Mouse (Mus musculus) gastrocnemius, postnatal 14 days (tissue): ENCODE measurements around the gene Gm49373. TPM values are rescaled to one million over a fixed set of nuclear protein-coding genes. Genes with fewer than 3 reads are reported as not detected.

Source experiments
- DNase-seq: peaks from one replicate; pipeline ENCODE4 v3.0.0; 2021; ENCODE audit warnings: mixed read lengths
- intact Hi-C: fragments of 180-260 bp; cut with DNase I; formaldehyde crosslinking; loops from one replicate; pipeline ENCODE4 v1.15.1; 2025; ENCODE audit warnings: low total_unique reads
- total RNA-seq, 2 experiments: library from RNA; stranded (reverse); gene quantifications; 2 replicates each; pipeline ENCODE4 v1.2.3; 2021

The Gm49373 gene
- total RNA-seq, 2 experiments from 2014 or later: 0.13 TPM; not detected in 1

DNA sequence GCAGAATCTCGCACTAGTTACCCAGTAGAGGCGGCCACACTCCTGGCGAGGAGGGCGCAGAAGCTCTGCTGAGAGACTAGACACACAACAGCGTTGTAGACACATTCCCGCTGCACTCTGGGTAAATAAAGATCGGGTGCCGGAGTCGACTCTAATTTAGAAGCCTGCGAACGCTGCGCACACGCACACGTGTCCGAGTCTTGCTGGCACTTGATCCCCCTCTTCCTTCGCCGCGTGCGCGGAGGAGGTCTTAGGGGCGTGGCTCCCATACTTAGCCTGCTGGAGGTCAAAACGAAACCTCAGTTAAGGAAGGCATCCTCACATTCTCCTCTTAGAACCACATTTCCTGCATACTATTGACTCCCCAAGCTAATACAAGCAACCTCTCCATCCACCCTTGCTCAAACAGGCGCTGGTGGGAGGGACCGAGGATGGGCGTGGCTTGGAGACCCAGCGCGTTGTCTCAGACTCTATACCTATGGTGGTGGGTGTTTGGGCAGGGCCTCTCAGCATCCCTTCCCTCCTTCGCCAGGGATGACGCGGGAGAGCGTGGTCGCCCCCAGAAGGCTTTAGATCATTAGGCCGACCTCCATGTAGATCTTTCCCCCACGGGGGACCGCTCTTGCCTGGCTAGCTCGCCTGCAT is 41.5 kb downstream of the Gm49373 start:
- intact Hi-C loops: loop anchor here (5.0 kb wide), 1 partner anchor 106 kb away; no protein-coding TSS in a partner anchor
- DNase-seq: peak; percentile 75

DNA sequence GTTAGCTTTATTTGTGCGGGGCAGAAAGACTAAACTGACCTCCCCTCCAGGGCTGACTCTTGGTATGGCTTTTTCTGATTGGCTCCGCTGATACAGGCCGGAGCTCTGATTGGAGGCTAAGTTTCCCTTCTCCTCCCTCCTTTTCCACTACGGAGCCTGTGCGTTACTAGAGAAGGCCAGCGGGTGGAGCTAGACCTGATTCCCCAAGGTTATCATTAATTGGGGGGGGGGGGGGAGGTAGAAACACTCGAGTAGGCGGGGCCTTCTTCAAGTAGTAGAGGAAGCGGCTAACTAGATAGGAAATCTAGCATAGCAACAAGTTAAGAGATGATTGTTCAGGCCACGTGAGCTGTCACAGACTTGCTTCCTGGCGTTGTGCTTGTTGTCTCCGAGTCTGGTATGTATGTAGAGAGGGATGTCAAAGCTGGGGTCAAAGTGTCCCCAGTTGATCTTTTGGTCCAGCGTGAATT is 42.1 kb downstream of the Gm49373 start:
- peak; percentile 87 for DNase-seq
- intact Hi-C loops: loop anchor here (5.0 kb wide), 1 partner anchor 106 kb away; no protein-coding TSS in a partner anchor

DNA sequence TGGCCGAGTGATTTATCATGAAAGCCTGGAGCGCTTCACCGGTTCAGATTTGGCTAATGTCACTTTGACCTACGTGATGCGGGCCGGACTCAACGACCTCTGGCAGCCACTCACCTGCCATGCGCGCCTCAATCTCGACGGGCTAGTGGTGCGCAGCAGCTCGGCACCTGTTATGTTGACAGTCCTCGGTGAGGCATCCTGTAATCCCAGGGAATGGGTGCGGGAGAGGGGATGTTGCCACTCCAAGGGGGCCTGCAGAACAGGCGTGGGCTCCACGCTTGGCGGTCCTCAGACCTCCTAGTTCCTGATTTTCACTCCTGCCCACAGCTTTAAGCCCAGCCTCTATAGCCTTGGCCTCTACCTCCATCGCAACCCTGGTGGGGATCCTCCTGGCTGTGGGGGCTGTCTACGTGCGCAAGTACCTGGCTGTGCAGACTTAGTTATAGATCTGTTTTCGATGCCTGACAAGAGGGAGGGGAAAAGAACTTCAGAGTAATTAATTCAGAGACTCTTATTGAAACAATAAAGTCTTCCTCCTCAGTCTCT is 42.8 kb downstream of the Gm49373 start:
- intact Hi-C loops: loop anchor here (5.0 kb wide), 1 partner anchor 107 kb away; no protein-coding TSS in a partner anchor
- peak; percentile 11 for DNase-seq

DNA sequence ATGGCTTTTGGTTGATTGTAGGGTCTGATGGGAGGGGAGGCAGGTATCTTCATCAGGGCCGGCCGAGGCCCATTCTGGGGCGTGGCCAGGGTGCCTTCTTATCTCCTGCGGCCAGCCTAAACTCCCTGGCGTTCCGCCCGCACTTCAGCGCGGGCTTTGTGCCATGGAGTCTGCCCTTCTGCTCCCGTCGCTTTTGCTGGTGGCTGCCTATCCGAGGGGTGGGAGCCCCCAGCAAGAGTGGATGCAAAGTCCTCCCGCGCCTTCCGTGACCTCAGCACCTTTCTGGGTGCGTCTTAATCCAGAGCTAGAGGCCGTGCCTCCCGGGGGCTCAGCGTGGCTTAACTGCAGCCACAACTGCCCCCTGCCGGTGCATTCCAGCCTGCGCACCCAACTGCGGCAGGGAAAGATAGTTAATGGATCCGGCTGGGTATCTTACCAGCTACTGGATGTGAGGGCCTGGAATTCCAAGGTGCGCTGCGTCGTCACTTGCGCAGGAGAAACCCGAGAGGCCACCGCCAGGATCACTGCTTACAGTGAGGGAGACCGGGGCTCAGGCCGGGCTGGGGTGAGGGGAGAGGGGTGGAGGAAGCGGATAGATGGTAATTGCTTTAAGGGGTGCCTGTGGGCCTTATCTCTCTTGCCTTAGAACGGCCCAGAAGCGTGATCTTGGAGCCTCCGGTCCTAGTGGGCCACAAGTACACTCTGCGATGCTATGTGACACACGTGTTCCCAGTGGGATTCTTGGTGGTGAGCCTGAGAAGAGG is 43.4 kb downstream of the Gm49373 start, which contains the start of gene Icam4:
Gene Icam4, plus strand, starts transcription at position 83 of the 764 bp plus-strand sequence.
- DNase-seq: peak; percentile 85
- intact Hi-C loops: loop anchor here (5.0 kb wide), 1 partner anchor 108 kb away; no protein-coding TSS in a partner anchor

DNA sequence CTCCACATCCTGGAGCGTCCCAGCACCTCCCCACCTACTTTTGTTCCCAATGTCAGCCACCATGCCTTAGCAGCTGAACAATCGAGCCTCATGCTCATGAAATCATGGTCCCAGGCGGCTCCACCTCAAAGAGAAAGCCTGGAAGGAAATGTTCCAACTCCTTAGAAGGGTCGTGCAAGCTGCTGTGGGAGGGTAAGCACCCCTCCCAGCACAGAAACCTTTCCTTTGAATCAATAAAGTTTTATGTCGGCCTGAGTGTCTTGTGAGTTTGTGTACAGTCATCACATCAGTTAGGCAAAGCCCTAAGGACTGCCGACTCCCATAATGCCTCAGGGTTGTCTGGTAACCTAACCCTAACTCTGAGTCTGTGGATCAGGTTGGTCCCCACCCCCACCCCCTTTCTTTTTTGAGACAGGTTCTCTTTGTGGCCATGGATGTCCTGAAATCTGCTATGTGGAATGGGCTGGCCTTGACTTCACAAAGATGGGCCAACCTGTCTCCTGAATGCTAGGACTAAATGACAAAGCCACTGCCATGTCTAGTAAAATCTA is 44.3 kb downstream of the Gm49373 start:
- no peak for DNase-seq
- intact Hi-C loops: no loop called here

DNA sequence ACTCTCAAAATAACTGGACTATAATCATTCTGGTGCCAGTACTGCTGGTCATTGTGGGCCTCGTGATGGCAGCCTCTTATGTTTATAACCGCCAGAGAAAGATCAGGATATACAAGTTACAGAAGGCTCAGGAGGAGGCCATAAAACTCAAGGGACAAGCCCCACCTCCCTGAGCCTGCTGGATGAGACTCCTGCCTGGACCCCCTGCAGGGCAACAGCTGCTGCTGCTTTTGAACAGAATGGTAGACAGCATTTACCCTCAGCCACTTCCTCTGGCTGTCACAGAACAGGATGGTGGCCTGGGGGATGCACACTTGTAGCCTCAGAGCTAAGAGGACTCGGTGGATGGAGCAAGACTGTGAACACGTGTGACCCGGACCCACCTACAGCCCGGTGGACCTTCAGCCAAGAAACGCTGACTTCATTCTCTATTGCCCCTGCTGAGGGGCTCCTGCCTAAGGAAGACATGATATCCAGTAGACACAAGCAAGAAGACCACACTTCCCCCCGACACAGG is 45.1 kb downstream of the Gm49373 start:
- intact Hi-C loops: no loop called here
- no peak for DNase-seq

DNA sequence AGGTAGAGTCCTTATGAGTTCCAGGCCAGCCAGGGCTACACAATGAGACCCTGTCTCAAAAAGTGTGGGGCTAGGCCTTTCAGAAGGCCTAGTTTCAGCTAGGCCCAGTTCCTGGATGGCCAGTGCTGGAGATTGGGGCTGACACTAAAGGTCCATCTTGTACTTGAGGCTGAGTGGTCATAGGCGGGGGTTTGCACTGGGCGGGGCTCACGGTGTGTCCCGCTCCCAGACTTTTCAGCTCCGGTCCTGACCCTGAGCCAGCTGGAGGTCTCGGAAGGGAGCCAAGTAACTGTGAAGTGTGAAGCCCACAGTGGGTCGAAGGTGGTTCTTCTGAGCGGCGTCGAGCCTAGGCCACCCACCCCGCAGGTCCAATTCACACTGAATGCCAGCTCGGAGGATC is 46.0 kb downstream of the Gm49373 start:
- no peak for DNase-seq
- intact Hi-C loops: no loop called here

DNA sequence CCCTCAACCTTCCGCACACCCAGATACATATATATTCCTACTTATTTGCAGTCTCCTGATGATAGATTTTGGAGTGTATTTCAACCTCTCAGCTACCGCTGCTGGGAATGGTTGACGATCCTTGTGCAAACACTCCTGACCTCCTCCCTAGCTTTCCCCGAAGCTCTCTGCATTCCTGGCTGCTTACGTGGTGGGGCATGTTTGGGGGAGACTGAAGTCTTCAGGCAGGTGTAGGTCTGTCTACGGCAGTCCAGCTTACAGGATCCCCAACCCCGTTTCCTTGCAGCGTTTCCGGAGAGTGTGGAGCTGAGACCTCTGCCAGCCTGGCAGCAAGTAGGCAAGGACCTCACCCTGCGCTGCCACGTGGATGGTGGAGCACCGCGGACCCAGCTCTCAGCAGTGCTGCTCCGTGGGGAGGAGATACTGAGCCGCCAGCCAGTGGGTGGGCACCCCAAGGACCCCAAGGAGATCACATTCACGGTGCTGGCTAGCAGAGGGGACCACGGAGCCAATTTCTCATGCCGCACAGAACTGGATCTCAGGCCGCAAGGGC is 47.6 kb downstream of the Gm49373 start:
- no peak for DNase-seq
- intact Hi-C loops: no loop called here

DNA sequence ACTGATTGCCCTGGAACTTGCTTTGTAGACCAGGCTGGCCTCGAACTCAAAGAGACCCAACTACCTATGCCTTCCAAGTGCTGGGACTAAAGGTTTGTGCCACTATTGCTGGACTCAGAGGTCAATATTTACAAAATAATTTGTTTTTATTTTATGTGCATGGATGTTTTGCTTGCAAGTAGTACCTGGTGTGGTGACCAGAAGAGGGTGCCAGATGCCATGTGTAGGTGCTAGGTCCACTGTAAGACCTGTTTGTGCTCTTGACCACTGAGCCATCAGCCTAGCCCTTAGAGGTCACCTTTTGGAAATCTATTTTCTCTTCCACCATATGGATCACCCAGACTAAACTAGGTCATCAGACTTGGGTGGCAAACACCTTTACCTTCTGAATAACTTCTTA is 50.2 kb downstream of the Gm49373 start:
- intact Hi-C loops: no loop called here
- no peak for DNase-seq

DNA sequence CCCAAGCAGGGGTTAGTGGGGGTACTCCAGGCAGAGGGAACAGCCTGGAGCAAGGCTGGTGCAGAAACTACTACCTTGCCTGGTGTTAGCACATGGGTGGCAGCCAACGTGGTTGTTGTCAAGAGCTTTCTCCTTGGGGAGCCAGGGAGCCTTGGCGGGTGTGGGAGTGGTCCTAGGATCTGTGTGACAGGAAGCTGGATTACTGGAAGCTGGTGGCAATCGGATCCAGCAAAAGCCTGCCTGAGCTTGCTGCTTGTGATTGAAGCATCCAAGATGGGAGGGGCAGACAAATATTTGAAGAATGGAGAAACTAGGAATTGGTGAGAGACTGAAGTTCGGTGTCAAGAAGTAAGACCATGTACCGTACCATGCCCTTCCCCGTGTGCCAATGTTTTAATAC is 50.6 kb downstream of the Gm49373 start:
- DNase-seq: no peak
- intact Hi-C loops: no loop called here

DNA sequence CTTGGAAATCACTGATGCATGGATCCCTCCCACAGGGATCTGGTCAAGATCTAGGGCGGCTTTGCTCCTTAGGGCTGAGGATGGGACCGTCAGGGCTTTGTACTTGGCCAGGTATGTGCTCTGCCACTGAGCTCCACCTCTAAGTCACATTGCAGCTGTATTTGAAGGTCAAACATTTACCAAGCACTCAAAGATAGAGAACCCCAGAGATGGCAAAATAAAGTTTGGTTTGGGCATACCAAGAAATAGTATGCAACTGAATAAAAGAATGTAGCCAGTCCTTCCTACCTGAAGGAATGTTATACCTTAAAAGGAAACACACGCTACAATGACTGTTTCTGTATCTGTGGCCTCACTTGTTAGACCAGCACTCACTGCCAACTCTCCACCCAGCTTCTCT is 51.5 kb downstream of the Gm49373 start:
- intact Hi-C loops: no loop called here
- no peak for DNase-seq

DNA sequence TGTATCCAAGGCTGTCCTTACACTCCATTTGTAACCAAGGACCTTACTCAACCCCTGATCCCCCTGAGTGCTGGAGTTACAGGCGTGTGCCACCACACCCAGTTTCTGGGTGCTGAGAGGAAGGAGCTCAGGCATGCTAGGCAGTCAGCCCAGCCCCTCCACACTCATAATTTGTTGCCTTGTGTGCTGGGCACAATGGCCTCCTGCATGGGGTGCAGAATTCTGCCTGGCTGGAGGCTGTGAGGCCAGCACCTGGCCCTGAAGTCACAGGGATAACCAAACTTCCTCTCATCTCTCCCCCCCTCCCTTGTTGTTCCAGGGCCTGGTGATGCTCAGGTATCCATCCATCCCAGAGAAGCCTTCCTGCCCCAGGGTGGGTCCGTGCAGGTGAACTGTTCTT is 54.3 kb downstream of the Gm49373 start:
- intact Hi-C loops: no loop called here
- no peak for DNase-seq

DNA sequence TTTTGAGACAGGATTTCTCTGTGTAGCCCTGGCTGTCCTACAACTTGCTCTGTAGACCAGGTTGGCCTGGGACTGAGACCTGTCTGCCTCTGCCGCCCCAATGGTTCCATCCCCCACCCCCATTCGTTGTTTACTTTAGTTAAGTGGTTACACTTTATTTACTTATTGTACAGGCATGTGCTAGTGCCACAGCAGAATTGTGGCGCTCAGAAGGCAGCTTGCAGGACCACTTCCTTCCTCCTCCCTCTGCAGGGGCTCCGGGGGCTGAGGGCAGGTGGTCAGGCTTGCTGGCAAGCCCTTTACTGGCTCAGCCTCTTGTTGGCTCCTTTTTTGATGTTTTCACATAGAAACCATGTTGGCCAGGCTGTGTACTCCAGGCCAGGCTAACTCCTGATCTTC is 55.7 kb downstream of the Gm49373 start:
- intact Hi-C loops: no loop called here
- DNase-seq: no peak

DNA sequence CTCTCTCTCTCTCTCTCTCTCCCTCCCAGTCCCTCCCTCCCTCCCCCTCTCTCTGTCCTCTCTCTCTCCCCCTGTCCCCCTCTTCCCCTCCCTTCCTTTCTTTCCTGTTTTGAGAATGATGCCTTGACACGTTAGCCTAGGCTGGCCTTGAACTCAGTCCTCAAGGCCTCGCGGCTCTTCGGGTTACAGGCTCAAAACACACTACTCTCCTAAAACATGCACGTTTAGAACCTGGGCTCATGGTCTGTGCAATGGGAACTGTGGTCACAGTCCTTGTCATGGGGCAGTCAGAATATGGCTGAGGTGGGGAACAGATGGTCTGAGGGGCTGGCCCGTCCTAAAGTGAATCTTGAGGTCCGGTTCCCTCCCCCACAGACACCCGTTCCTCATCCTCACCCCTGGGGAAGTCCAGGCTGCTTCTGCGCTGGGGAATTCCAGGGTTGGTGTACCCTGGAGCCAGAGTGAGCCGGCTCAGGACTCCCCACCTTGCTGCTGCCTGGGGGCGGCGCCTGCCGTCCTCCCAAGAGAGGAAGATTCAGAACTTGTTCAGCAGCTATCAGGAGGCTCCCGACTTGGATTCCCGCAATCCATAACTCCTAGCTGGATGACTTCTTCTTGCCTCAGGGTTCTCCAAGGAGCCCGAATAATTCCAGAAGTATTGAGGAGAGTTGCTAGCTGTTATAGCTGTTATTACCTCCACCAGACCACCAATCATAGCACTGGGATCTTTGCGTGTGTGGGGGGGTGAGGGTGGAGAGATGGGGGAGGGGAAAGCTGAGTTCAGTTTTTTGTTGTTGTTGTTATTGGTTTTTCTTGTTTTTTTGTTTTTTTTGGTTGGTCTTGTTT is 56.3 kb downstream of the Gm49373 start:
- intact Hi-C loops: no loop called here
- no peak for DNase-seq

DNA sequence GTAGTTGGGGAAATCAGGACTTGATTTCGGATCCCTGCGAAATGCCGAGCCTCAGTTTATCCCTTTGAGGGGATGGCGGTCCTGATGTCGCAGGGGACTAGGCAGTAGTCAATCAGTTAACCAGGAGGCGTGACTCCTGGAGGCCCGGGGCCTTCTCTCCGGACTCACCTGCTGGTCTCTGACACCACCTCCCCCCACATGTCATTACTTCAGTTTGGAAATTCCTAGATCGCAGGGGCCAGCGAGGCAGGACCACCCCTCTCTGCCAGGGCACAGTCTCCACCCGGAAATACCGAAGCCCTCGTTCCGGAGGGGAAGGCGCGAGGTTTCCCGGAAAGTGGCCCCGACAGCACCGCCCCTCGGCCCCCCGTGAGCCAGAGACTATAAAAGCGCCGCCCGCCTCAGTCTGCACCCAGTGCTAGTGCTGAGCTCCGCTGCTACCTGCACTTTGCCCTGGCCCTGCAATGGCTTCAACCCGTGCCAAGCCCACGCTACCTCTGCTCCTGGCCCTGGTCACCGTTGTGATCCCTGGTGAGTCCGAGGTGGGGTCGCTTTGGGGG is 57.2 kb downstream of the Gm49373 start, which contains the start of gene Icam1:
Gene Icam1, plus strand, starts transcription at position 415 of the 560 bp plus-strand sequence.
- DNase-seq: peak; percentile 64
- intact Hi-C loops: no loop called here

DNA sequence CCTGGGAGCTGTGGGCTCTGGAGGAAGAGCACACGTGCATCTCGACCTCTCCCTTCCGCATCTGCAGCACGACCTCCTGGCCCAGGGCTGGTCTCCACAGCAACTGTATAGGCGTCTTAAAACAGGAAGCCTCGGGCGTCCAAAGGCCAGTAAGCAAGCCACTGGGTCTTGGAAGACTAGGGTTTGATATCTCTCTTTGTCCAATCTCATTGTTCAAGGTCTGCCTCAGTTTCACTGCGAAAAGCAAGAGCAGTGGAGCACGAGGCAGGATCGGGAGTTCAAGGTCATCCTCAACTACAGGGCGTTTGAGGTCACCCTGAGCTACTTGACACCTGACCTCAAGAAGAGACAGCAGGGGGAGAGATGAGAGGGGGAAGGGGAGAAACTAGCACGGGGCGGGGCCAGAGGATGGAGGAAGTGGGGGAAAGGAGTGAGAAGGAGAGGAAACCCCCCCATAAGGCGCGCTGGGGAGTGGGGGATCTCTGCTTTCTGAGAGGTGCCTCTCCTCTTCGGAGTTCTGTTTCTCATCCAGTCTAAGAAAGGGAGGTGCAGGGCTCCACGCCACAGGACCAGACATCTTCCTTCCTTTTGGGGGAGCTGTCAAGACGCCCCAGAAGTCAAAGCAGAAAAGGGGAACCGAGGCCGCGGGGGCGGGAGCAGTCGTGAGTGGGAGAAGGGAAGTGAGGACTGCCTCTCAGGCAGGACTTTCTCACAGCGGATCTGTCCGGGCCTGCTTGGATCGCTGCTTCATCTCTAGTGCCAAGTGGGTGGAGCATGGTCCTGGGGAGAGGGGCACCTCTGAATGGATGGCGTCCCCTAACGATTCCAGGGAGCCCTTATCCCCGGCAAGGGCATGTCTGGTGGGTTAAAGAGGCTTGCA is 58.0 kb downstream of the Gm49373 start:
- intact Hi-C loops: no loop called here

More for the DNA sequence above, 58.0 kb downstream of the Gm49373 start:
- DNase-seq: peak; percentile 63
